Mouse (Mus musculus): Measurements from ENCODE around the gene Crocc. TPM values are rescaled to one million over a fixed set of nuclear protein-coding genes. Genes with fewer than 3 reads are reported as not detected.

Gene Crocc
- polyA plus RNA-seq, 1 experiment from 2014 or later, result 0.47 TPM

- no peak for TF ChIP-seq CTCF (IDR thresholded peaks at IDR 0.05; ENCODE audit: low read depth)
- no peak for TF ChIP-seq EP300 (IDR thresholded peaks at IDR 0.05; ENCODE audit: low read depth)
- 93% methylated on average over 17 of the region's 17 CpGs for WGBS (ENCODE audit: insufficient replicate concordance)
- no peaks in the 10 kb centered on the region for H3K27me3 ChIP-seq (ENCODE audit: insufficient read depth, low read length)
- H3K9ac ChIP-seq (replicated peaks), result no peak overlapping the region
- ATAC-seq (no peak), DNase-seq (no peak)
- H3K4me1 ChIP-seq (ENCODE audit: insufficient read depth), result no peaks in the 10 kb centered on the region
- H3K9me3 ChIP-seq (ENCODE audit: low read length), result no peaks in the 10 kb centered on the region
- H3K4me2 ChIP-seq (ENCODE audit: low read depth, low read length), result no peak overlapping the region
- no peaks in the 10 kb centered on the region for H3K36me3 ChIP-seq (replicated peaks; ENCODE audit: insufficient read depth, low read length)
- no peak overlapping the region for H3K4me3 ChIP-seq (ENCODE audit: low read depth, low read length)
- no peak overlapping the region for H3K27ac ChIP-seq (ENCODE audit: low read depth)
Observed at GRCm38 (mm10) chr4:141020220-141020619, 40.1 kb downstream of the Crocc start.

GRCm38 (mm10) chr4:141017657-141018436 is 42.5 kb downstream of the Crocc start:
- Histone ChIP-seq H3K9ac (replicated peaks) (no peak overlapping the region), H3K4me1 (ENCODE audit: insufficient read depth) (no peaks in the 10 kb centered on the region), H3K36me3 (replicated peaks; ENCODE audit: insufficient read depth, low read length) (no peaks in the 10 kb centered on the region), H3K27me3 (ENCODE audit: insufficient read depth, low read length) (no peaks in the 10 kb centered on the region), H3K27ac (ENCODE audit: low read depth) (no peak overlapping the region), H3K4me2 (ENCODE audit: low read depth, low read length) (no peak overlapping the region), H3K9me3 (ENCODE audit: low read length) (no peaks in the 10 kb centered on the region), H3K4me3 (ENCODE audit: low read depth, low read length) (no peak overlapping the region)
- no peak for DNase-seq
- WGBS (ENCODE audit: insufficient replicate concordance), result 87% methylated on average over 29 of the region's 29 CpGs
- ATAC-seq, result no peak
- no peak for TF ChIP-seq CTCF (IDR thresholded peaks at IDR 0.05; ENCODE audit: low read depth)
- no peak for TF ChIP-seq EP300 (IDR thresholded peaks at IDR 0.05; ENCODE audit: low read depth)

GRCm38 (mm10) chr4:141016311-141016710 is 44.0 kb downstream of the Crocc start:
- Histone ChIP-seq H3K4me2 (ENCODE audit: low read depth, low read length) (no peak overlapping the region), H3K36me3 (replicated peaks; ENCODE audit: insufficient read depth, low read length) (no peaks in the 10 kb centered on the region), H3K4me3 (ENCODE audit: low read depth, low read length) (no peak overlapping the region), H3K4me1 (ENCODE audit: insufficient read depth) (no peaks in the 10 kb centered on the region), H3K27me3 (ENCODE audit: insufficient read depth, low read length) (peaks cover 9% of the 10 kb centered on the region), H3K9ac (replicated peaks) (no peak overlapping the region), H3K27ac (ENCODE audit: low read depth) (no peak overlapping the region), H3K9me3 (ENCODE audit: low read length) (no peaks in the 10 kb centered on the region)
- DNase-seq (no peak), ATAC-seq (0 out of 2 replicates have a peak, but pooled peaks have one; percentile 18)
- TF ChIP-seq EP300 (IDR thresholded peaks at IDR 0.05; ENCODE audit: low read depth) (no peak), CTCF (IDR thresholded peaks at IDR 0.05; ENCODE audit: low read depth) (no peak)
- WGBS (ENCODE audit: insufficient replicate concordance), result 61% methylated on average over 9 of the region's 9 CpGs

DNA sequence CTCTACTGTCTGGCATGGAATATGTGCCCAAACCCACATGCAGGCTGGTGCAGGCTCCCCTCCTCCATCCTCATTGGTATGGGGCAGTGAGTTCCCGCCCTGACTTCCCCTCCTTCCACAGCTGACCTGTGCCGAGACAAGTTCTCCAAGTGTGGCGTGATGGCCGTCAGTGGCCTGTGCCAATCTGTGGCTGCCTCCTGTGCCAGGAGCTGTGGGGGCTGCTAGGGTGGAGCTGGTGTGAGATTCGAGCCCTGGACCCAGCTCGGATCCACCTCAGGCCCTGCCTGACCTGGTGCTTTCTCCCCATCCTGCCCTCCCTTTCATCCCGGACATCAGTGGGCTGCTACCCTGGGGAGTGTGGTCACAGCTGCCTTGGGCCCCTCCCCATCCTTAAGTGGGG is 45.0 kb downstream of the Crocc start:
- ATAC-seq (no peak), DNase-seq (no peak)
- Histone ChIP-seq H3K4me2 (ENCODE audit: low read depth, low read length) (no peak overlapping the region), H3K27ac (ENCODE audit: low read depth) (no peak overlapping the region), H3K36me3 (replicated peaks; ENCODE audit: insufficient read depth, low read length) (no peaks in the 10 kb centered on the region), H3K27me3 (ENCODE audit: insufficient read depth, low read length) (peaks cover 18% of the 10 kb centered on the region), H3K9me3 (ENCODE audit: low read length) (no peaks in the 10 kb centered on the region), H3K4me1 (ENCODE audit: insufficient read depth) (peaks cover 3% of the 10 kb centered on the region; the same call in 1 of the 2 replicates), H3K9ac (replicated peaks) (no peak overlapping the region), H3K4me3 (ENCODE audit: low read depth, low read length) (no peak overlapping the region)
- 67% methylated on average over 7 of the region's 7 CpGs for WGBS (ENCODE audit: insufficient replicate concordance)
- TF ChIP-seq EP300 (IDR thresholded peaks at IDR 0.05; ENCODE audit: low read depth) (no peak), CTCF (IDR thresholded peaks at IDR 0.05; ENCODE audit: low read depth) (no peak)

- no peak overlapping the region for H3K4me3 ChIP-seq (ENCODE audit: low read depth, low read length)
- no peak overlapping the region for H3K4me2 ChIP-seq (ENCODE audit: low read depth, low read length)
- H3K36me3 ChIP-seq (replicated peaks; ENCODE audit: insufficient read depth, low read length), result no peaks in the 10 kb centered on the region
- no peak overlapping the region for H3K9ac ChIP-seq (replicated peaks)
- H3K4me1 ChIP-seq (ENCODE audit: insufficient read depth), result peaks cover 7% of the 10 kb centered on the region; the same call in 1 of the 2 replicates
- WGBS (ENCODE audit: insufficient replicate concordance), result 86% methylated on average over 11 of the region's 11 CpGs
- peaks cover 20% of the 10 kb centered on the region for H3K27me3 ChIP-seq (ENCODE audit: insufficient read depth, low read length)
- H3K9me3 ChIP-seq (ENCODE audit: low read length), result no peaks in the 10 kb centered on the region
- TF ChIP-seq EP300 (IDR thresholded peaks at IDR 0.05; ENCODE audit: low read depth), result no peak
- no peak for TF ChIP-seq CTCF (IDR thresholded peaks at IDR 0.05; ENCODE audit: low read depth)
- H3K27ac ChIP-seq (ENCODE audit: low read depth), result no peak overlapping the region
- ATAC-seq, result no peak
- DNase-seq, result no peak
Observed at GRCm38 (mm10) chr4:141014856-141015255, 45.5 kb downstream of the Crocc start.

DNA sequence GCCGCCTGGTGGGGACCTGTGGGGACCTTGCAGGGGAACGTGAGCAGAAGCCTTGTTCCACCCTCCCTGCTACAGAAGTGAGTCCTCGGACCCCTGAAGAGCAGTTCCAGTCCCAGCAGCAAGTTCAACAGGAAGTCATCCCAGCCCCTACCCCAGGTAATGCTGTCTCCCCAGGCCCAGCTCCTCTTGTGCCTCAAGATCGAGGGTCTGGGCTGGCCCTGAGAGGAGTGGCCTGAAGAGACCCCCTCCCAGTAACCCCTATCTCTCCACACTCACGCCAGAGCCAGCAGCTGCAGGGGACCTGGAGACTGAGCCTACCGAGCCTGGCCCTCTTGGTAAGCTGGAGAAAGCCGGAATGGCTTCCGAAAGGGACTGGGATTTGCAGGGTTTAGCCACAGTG is 46.2 kb downstream of the Crocc start:
- H3K9me3 ChIP-seq (ENCODE audit: low read length), result no peaks in the 10 kb centered on the region
- H3K36me3 ChIP-seq (replicated peaks; ENCODE audit: insufficient read depth, low read length), result no peaks in the 10 kb centered on the region
- no peak overlapping the region for H3K27ac ChIP-seq (ENCODE audit: low read depth)
- H3K9ac ChIP-seq (replicated peaks), result no peak overlapping the region
- peaks cover 20% of the 10 kb centered on the region for H3K27me3 ChIP-seq (ENCODE audit: insufficient read depth, low read length)
- TF ChIP-seq CTCF (IDR thresholded peaks at IDR 0.05; ENCODE audit: low read depth), result no peak
- TF ChIP-seq EP300 (IDR thresholded peaks at IDR 0.05; ENCODE audit: low read depth), result no peak
- H3K4me3 ChIP-seq (ENCODE audit: low read depth, low read length), result no peak overlapping the region
- DNase-seq (no peak), ATAC-seq (no peak)
- H3K4me2 ChIP-seq (ENCODE audit: low read depth, low read length), result no peak overlapping the region
- WGBS (ENCODE audit: insufficient replicate concordance), result 69% methylated on average over 8 of the region's 8 CpGs
- H3K4me1 ChIP-seq (ENCODE audit: insufficient read depth), result peaks cover 7% of the 10 kb centered on the region; the same call in 1 of the 2 replicates

Measured in liver, postnatal 0 days (tissue).